Mouse (Mus musculus) heart, postnatal 36 days (tissue): Measurements from ENCODE around the gene Dab2ip. TPM values are rescaled to one million over a fixed set of nuclear protein-coding genes. Genes with fewer than 3 reads are reported as not detected.
A peak's percentile ranks its signal among the peaks of the same experiment; 100 is the strongest.

Experiments used
- DNase-seq, 2 experiments: peaks; one replicate each; pipeline ENCODE4 v3.0.0; 2021 to 2022
- intact Hi-C: fragments of 180-260 bp; cut with DNase I; formaldehyde crosslinking; loops from one replicate; pipeline ENCODE4 v1.15.1; 2025
- total RNA-seq, 2 experiments: library from RNA; stranded (reverse); gene quantifications; 2 replicates each; pipeline ENCODE4 v1.2.3; 2021

Gene Dab2ip
- total RNA-seq, 2 experiments from 2014 or later, result 41.7 to 54.2 TPM

GRCm38 (mm10) chr2:35767834-35768537 lies 209.9 kb downstream of the Dab2ip start:
- intact Hi-C loops, result no loop called here
- no peak for DNase-seq

GRCm38 (mm10) chr2:35768538-35769238 lies 210.6 kb downstream of the Dab2ip start:
- DNase-seq, result no peak
- intact Hi-C loops, result no loop called here

GRCm38 (mm10) chr2:35769398-35769797 lies 211.3 kb downstream of the Dab2ip start:
- no peak for DNase-seq
- intact Hi-C loops, result no loop called here

GRCm38 (mm10) chr2:35770541-35770940 lies 212.5 kb downstream of the Dab2ip start:
- intact Hi-C loops, result no loop called here
- no peak for DNase-seq

GRCm38 (mm10) chr2:35775651-35776055 lies 217.6 kb downstream of the Dab2ip start:
- peak; percentile 9 to 32 for DNase-seq
- intact Hi-C loops, result no loop called here

GRCm38 (mm10) chr2:35776935-35777334 lies 218.9 kb downstream of the Dab2ip start:
- intact Hi-C loops, result no loop called here
- DNase-seq, result no peak

GRCm38 (mm10) chr2:35779266-35779665 lies 221.2 kb downstream of the Dab2ip start:
- DNase-seq, result no peak
- intact Hi-C loops, result no loop called here

Other genes with a start within 250 kb of the Dab2ip start
- gene Stom, start 221.3 kb upstream of the Dab2ip start, total RNA-seq, result 10 to 100 TPM; 79.9 to 88.4 TPM
- not detected for gene 4930568D16Rik, start 190.5 kb upstream of the Dab2ip start, total RNA-seq
- not detected for gene 4930402F06Rik, start 161.1 kb upstream of the Dab2ip start, total RNA-seq
- 10 to 100 TPM; 19.0 to 22.5 TPM for gene Ggta1, start 95.0 kb upstream of the Dab2ip start, total RNA-seq